Mouse (Mus musculus) heart, embryonic 11.5 days (tissue): ENCODE data around the gene Gm10320. TPM values are rescaled to one million over a fixed set of nuclear protein-coding genes. Genes with fewer than 3 reads are reported as not detected.

ENCODE experiments used
- ATAC-seq: fragments of 200-750 bp; cut with Nextera tagmentation; replicated peaks from 2 replicates; pipeline ENCODE4 v1.8.0; 2017; ENCODE audit warnings: moderate library complexity; ENCODE audit not compliant: insufficient number of reproducible peaks, low FRiP score, low TSS enrichment
- H3K27ac ChIP-seq: fragments of 300-500 bp; sonication (generic); 2 replicates; pipeline ENCODE4 v1.5.1; 2014; ENCODE audit warnings: mild to moderate bottlenecking, low read depth, low read length
- H3K27me3 ChIP-seq: fragments of 300-500 bp; sonication (generic); 2 replicates; pipeline ENCODE4 v1.6.1; 2014; ENCODE audit warnings: mild to moderate bottlenecking, low read length, mixed read lengths; ENCODE audit not compliant: control insufficient read depth, insufficient read depth
- H3K36me3 ChIP-seq: fragments of 300-500 bp; sonication (generic); 2 replicates; pipeline ENCODE4 v1.6.1; 2014; ENCODE audit warnings: mild to moderate bottlenecking, low read length, moderate library complexity, mixed read lengths; ENCODE audit not compliant: control insufficient read depth, insufficient read depth
- H3K4me1 ChIP-seq: fragments of 300-500 bp; sonication (generic); 2 replicates; pipeline ENCODE4 v1.6.1; 2014; ENCODE audit warnings: low read length; ENCODE audit not compliant: control insufficient read depth, insufficient read depth
- H3K4me2 ChIP-seq: fragments of 300-500 bp; sonication (generic); 2 replicates; pipeline ENCODE4 v1.6.1; 2014; ENCODE audit warnings: mild to moderate bottlenecking, moderate library complexity
- H3K4me3 ChIP-seq: fragments of 300-500 bp; sonication (generic); 2 replicates; pipeline ENCODE4 v1.5.1; 2014; ENCODE audit warnings: low read depth, low read length
- H3K9ac ChIP-seq: fragments of 300-500 bp; sonication (generic); 2 replicates; pipeline ENCODE4 v1.6.1; 2014; ENCODE audit warnings: mild to moderate bottlenecking, low read depth, low read length, moderate library complexity
- H3K9me3 ChIP-seq: fragments of 300-500 bp; sonication (generic); replicated peaks from 2 replicates; pipeline ENCODE4 v1.6.1; 2016; ENCODE audit warnings: low read length; ENCODE audit not compliant: control insufficient read depth
- WGBS: fragments of 180-500 bp; shearing (Covaris S2); extraction: QIAGEN DNeasy Blood & Tissue Kit; methylation state at CpG from one replicate; pipeline ENCODE4 v1.1.7; 2014; ENCODE audit not compliant: insufficient replicate concordance; 5-methylcytosine and 5-hydroxymethylcytosine counted together
- polyA plus RNA-seq: library from polyadenylated mRNA; unstranded; fragments of >200 nt; fragmentation: Nextera tagmentation; extraction: Ambion mirVana; gene quantifications from 2 replicates; pipeline ENCODE4 v1.2.1, GENCODE M21; 2014

The Gm10320 gene
- polyA plus RNA-seq, 1 experiment from 2014 or later, result 0.37 TPM

- no peaks in the 10 kb centered on the region for H3K36me3 ChIP-seq
- H3K4me3 ChIP-seq, result no peak overlapping the region
- H3K9ac ChIP-seq, result no peak overlapping the region
- no peak overlapping the region for H3K4me2 ChIP-seq
- ATAC-seq, result no peak
- no peaks in the 10 kb centered on the region for H3K9me3 ChIP-seq
- H3K27ac ChIP-seq, result no peak overlapping the region
- no peaks in the 10 kb centered on the region; the same call in 1 of the 2 replicates for H3K4me1 ChIP-seq
- peaks cover 52% of the 10 kb centered on the region for H3K27me3 ChIP-seq
- 29% methylated on average over 2 of the region's 2 CpGs for WGBS
Observed at GRCm38 (mm10) chr13:98507656-98508055, 15.9 kb upstream of the Gm10320 start.

GRCm38 (mm10) chr13:98506496-98506895 is 14.7 kb upstream of the Gm10320 start:
- H3K27ac ChIP-seq, result no peak overlapping the region
- no peak overlapping the region for H3K4me2 ChIP-seq
- 11% methylated on average over 4 of the region's 4 CpGs for WGBS
- H3K4me1 ChIP-seq, result no peaks in the 10 kb centered on the region; the same call in 1 of the 2 replicates
- no peaks in the 10 kb centered on the region for H3K36me3 ChIP-seq
- H3K27me3 ChIP-seq, result peaks cover 64% of the 10 kb centered on the region
- no peaks in the 10 kb centered on the region for H3K9me3 ChIP-seq
- no peak overlapping the region for H3K4me3 ChIP-seq
- no peak for ATAC-seq
- H3K9ac ChIP-seq, result no peak overlapping the region

- Histone ChIP-seq H3K27me3 (peaks cover 69% of the 10 kb centered on the region), H3K27ac (no peak overlapping the region), H3K36me3 (no peaks in the 10 kb centered on the region), H3K4me3 (no peak overlapping the region), H3K4me2 (no peak overlapping the region), H3K9me3 (no peaks in the 10 kb centered on the region), H3K4me1 (no peaks in the 10 kb centered on the region; the same call in 1 of the 2 replicates), H3K9ac (no peak overlapping the region)
- no peak for ATAC-seq
- WGBS, result 16% methylated on average over 6 of the region's 6 CpGs
Observed at GRCm38 (mm10) chr13:98505989-98506388, 14.2 kb upstream of the Gm10320 start.

- Histone ChIP-seq H3K4me3 (no peak overlapping the region), H3K27me3 (peaks cover 74% of the 10 kb centered on the region), H3K4me1 (no peaks in the 10 kb centered on the region; the same call in 1 of the 2 replicates), H3K4me2 (no peak overlapping the region), H3K36me3 (no peaks in the 10 kb centered on the region), H3K27ac (no peak overlapping the region), H3K9me3 (no peaks in the 10 kb centered on the region), H3K9ac (no peak overlapping the region)
- WGBS, result 5% methylated on average over 11 of the region's 11 CpGs
- ATAC-seq, result no peak
Observed at GRCm38 (mm10) chr13:98505489-98505857, 13.7 kb upstream of the Gm10320 start.

- under 1% methylated on average over 45 of the region's 51 CpGs for WGBS
Observed at GRCm38 (mm10) chr13:98504661-98505488, 13.1 kb upstream of the Gm10320 start.

GRCm38 (mm10) chr13:98504181-98504660 is 12.4 kb upstream of the Gm10320 start:
- H3K27ac ChIP-seq, result 0 out of 2 replicates have a peak overlapping the region, but pooled peaks have one; percentile 6
- H3K4me1 ChIP-seq, result no peaks in the 10 kb centered on the region; the same call in 1 of the 2 replicates
- H3K4me2 ChIP-seq, result peak overlapping the region; percentile 73
- no peaks in the 10 kb centered on the region for H3K36me3 ChIP-seq
- no peak for ATAC-seq
- no peaks in the 10 kb centered on the region for H3K9me3 ChIP-seq
- peak overlapping the region; percentile 42 for H3K4me3 ChIP-seq
- peaks cover 84% of the 10 kb centered on the region for H3K27me3 ChIP-seq
- 0% methylated on average over 27 of the region's 27 CpGs for WGBS
- no peak overlapping the region for H3K9ac ChIP-seq

More at GRCm38 (mm10) chr13:98504661-98505488, 13.1 kb upstream of the Gm10320 start:
- Histone ChIP-seq H3K36me3 (no peaks in the 10 kb centered on the region), H3K9me3 (no peaks in the 10 kb centered on the region), H3K4me3 (peak overlapping the region; percentile 42), H3K4me1 (no peaks in the 10 kb centered on the region; the same call in 1 of the 2 replicates), H3K4me2 (peak overlapping the region; percentile 73), H3K9ac (no peak overlapping the region; the same call in 1 of the 2 replicates), H3K27ac (no peak overlapping the region), H3K27me3 (peaks cover 80% of the 10 kb centered on the region)
- ATAC-seq, result peak; percentile 60

GRCm38 (mm10) chr13:98503601-98504000 is 11.8 kb upstream of the Gm10320 start:
- Histone ChIP-seq H3K27ac (no peak overlapping the region), H3K4me3 (no peak overlapping the region), H3K9me3 (no peaks in the 10 kb centered on the region), H3K27me3 (peaks cover 89% of the 10 kb centered on the region), H3K4me2 (peak overlapping the region; percentile 73; the same call in 1 of the 2 replicates), H3K4me1 (no peaks in the 10 kb centered on the region; the same call in 1 of the 2 replicates), H3K9ac (no peak overlapping the region), H3K36me3 (no peaks in the 10 kb centered on the region)
- ATAC-seq, result no peak
- WGBS, result 3% methylated on average over 8 of the region's 8 CpGs

- H3K27me3 ChIP-seq, result peaks cover 94% of the 10 kb centered on the region
- no peak for ATAC-seq
- no peaks in the 10 kb centered on the region for H3K9me3 ChIP-seq
- no peaks in the 10 kb centered on the region; the same call in 1 of the 2 replicates for H3K4me1 ChIP-seq
- H3K36me3 ChIP-seq, result no peaks in the 10 kb centered on the region
- H3K9ac ChIP-seq, result no peak overlapping the region
- no peak overlapping the region for H3K27ac ChIP-seq
- H3K4me2 ChIP-seq, result peak overlapping the region; percentile 58
- H3K4me3 ChIP-seq, result peak overlapping the region; percentile 31
- WGBS, result under 1% methylated on average over 27 of the region's 27 CpGs
Observed at GRCm38 (mm10) chr13:98502813-98503341, 11.1 kb upstream of the Gm10320 start.
